Mouse (Mus musculus) left cerebral cortex, postnatal 10 days (tissue): ENCODE results near the gene Dnaaf5. TPM values are rescaled to one million over a fixed set of nuclear protein-coding genes. Genes with fewer than 3 reads are reported as not detected.

Experiments
- DNase-seq, 2 experiments: peaks; one replicate each; pipeline ENCODE4 v3.0.0; 2021 to 2022; ENCODE audit warnings: low spot score in 2 of 2, mixed read lengths in 1 of 2; ENCODE audit errors: extremely low spot score in 1 of 2
- intact Hi-C: fragments of 180-260 bp; cut with DNase I; formaldehyde crosslinking; loops from one replicate; pipeline ENCODE4 v1.15.1; 2025
- total RNA-seq, 2 experiments: library from RNA; stranded (reverse); gene quantifications; 2 replicates each; pipeline ENCODE4 v1.2.3; 2021

The Dnaaf5 gene
- 1 to 10 TPM; 6.3 to 6.7 TPM for total RNA-seq

- peak; percentile 96 to 97 for DNase-seq
- intact Hi-C loops = no loop called here
Observed at GRCm38 (mm10) chr5:139149681-139150602, at the start of gene Dnaaf5, which contains the start of gene Prkar1b. TSS of gene Dnaaf5 (plus strand) at chr5:139150223. TSS of gene Prkar1b (minus strand) at chr5:139150001.

DNA sequence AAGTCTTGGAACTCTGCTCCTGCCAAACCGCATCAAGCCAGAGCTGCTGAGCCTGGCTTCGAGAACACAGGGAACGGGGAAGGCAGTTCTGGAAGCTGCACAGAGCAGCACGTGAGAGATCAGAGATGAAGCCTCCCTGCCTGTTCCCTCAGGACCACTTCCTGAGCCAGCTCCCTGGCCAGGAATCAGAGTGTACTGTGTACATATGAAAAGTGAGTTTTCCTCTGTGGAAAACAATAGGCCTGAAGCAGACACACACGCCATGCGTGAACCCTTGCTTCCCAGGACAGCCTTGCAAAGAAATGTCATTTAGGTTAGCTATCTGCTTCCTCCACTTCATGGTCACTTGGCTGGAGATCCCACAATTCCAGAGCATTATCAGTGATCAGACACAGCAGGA is 48.2 kb upstream of the Dnaaf5 start:
- DNase-seq = no peak
- intact Hi-C loops = no loop called here

GRCm38 (mm10) chr5:139107815-139108214 is 42.2 kb upstream of the Dnaaf5 start:
- DNase-seq = no peak
- intact Hi-C loops = no loop called here

GRCm38 (mm10) chr5:139110140-139110855 is 39.7 kb upstream of the Dnaaf5 start:
- DNase-seq = no peak
- intact Hi-C loops = no loop called here

DNA sequence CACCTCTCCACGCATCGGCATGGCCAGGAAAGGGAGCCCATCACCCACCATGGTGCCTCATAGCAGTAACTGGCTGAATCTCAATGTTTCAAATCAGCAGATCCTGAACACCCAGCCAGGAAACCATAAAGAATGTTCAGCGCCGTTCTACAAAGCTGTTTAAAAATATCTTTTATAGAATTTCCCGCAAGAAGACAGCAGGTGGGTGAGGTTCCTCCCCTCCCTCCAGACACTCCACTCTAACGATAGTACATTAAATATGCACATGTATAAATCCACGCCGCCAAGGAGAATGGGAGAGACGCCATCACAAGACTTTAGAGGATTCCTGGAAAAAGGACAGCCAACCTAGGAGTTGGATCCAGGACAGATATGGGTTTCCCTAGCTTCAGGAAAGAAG is 38.0 kb upstream of the Dnaaf5 start:
- DNase-seq = peak in 1 of 2 experiments; percentile 53
- intact Hi-C loops = no loop called here

DNA sequence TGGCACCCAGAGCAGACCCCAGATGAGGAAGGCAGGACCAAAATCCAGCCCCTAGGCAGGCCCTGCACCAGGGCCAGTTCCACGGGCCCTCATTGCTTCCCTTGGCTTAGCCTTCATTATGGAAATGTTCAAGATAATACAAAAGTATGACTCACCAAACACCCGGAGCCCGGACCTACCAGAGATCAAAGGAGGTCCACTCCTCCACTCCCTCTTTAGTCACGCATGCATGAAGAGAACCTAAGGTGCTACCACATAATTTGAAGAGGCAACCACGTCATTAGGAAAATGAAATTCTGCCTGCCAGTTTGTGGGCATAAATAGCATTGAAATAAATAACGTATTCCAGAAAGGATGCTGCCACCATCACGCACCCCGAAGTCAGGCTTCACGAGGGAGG is 37.6 kb upstream of the Dnaaf5 start:
- no peak for DNase-seq

DNA sequence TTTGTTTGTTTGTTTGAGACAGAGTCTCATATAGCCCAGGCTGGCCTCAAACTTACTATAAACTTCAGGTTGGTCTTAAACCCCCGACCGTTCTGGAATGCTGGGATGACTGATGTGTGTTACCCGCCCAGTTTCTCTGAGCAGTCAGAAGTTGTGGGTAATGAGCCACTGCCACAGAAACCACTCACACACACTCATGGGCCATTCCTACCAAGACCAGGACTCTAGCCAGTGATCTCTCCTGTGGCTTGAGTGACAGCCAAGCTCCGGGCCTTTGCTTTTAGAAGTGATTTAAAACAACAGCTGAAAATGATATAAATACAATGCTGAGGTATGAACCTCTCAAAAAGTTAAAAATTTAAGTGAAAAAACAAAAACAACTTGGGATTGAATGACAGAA is 35.1 kb upstream of the Dnaaf5 start:
- intact Hi-C loops = no loop called here
- no peak for DNase-seq

More for the DNA sequence above, 37.6 kb upstream of the Dnaaf5 start:
- intact Hi-C loops = no loop called here

GRCm38 (mm10) chr5:139115507-139115906 is 34.5 kb upstream of the Dnaaf5 start:
- intact Hi-C loops = no loop called here

DNA sequence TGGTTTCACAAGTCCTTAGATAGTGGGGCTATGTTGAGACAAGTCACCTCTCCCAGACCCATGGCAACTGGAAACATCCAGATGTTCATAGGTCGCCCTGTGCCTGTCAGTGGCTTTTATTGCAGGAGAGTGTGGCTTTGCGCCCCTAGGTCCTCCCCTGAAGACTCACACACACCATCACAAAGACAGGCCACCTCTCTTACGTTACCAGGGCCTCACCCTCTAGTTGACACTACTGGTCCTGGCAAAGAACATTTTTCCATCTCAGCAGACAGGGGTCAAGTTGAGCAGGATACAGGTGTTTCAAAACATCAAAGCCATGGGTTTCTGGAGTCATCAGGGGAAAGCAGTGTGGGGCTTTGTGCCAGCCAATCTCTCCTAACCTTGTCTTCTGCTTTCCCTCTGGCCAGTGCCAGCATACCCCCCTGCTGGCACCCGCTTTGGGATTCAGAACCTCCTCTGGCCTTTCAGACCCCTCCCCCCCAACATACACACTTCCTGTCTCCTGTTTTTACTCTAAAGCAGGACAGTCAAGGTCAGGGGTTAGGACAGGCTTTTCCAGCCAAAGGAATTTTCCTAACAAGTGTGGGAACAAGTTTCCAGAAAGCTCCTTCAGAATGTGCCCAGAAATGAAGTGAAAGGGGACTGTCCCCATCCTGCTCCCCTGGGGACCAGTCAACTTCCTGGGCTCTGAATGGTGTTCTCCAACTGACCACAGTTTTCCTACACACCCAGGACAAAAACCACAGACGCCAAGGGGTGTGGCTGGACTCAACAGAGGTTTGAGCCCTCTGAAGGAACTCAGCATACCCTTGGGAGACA is 31.7 kb upstream of the Dnaaf5 start:
- intact Hi-C loops = no loop called here

More at GRCm38 (mm10) chr5:139115507-139115906, 34.5 kb upstream of the Dnaaf5 start:
- no peak for DNase-seq

GRCm38 (mm10) chr5:139118961-139119276 is 31.1 kb upstream of the Dnaaf5 start:
- DNase-seq = no peak
- intact Hi-C loops = no loop called here

More for the DNA sequence above, 31.7 kb upstream of the Dnaaf5 start:
- DNase-seq = peak in 1 of 2 experiments; percentile 67

GRCm38 (mm10) chr5:139125717-139126116 is 24.3 kb upstream of the Dnaaf5 start:
- intact Hi-C loops = no loop called here
- no peak for DNase-seq

GRCm38 (mm10) chr5:139128476-139129065 is 21.5 kb upstream of the Dnaaf5 start:
- DNase-seq = no peak
- intact Hi-C loops = no loop called here

DNA sequence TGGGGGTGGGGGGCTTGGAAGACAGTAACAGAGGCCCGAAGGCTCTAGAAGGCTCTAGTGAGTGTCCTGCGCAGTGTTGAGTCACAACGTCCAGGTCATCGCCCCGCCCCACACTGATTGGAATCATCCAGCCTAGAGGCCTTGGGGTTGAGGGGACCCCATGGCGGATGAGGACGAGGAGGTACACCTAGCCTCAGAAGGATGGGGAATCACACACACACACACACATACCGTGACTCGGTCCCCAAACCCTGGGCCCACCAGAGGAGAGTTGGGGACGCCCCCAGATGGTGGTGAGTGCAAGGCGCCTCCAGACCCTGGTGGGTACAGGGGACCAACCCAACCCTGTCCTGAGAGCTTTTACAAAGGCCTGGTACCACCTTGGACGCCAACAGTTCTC is 20.9 kb upstream of the Dnaaf5 start:
- intact Hi-C loops = no loop called here
- no peak for DNase-seq

GRCm38 (mm10) chr5:139129572-139130151 is 20.4 kb upstream of the Dnaaf5 start:
- intact Hi-C loops = no loop called here
- peak; percentile 29 to 67 for DNase-seq

- no peak for DNase-seq
- intact Hi-C loops = no loop called here
Observed at GRCm38 (mm10) chr5:139130351-139130750, 19.7 kb upstream of the Dnaaf5 start.

- intact Hi-C loops = no loop called here
- no peak for DNase-seq
Observed at GRCm38 (mm10) chr5:139134501-139134900, 15.5 kb upstream of the Dnaaf5 start.

DNA sequence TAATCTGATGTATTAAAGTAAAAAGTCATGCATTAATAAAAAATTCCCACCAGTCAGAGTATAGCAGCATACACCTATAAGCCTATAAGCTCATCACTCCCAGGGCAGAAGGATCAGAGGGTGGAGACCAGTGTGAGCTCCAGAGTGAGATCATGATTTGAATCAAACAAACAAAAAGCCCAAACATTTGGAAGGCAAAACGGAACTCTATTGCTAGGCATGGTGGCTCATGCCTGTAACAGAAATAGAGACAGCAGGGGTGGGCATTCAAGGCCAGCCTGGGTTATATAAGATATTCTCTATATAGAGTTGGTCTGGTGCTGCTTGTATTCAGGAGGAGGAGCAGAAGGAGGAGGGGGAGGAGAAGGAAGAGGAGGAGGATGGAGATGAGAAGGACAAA is 13.7 kb upstream of the Dnaaf5 start:
- intact Hi-C loops = no loop called here
- no peak for DNase-seq

- no peak for DNase-seq
- intact Hi-C loops = no loop called here
Observed at GRCm38 (mm10) chr5:139137176-139137575, 12.8 kb upstream of the Dnaaf5 start.
